ENCODE assay signal across 27 mouse cellular contexts in the genomic region with DNA sequence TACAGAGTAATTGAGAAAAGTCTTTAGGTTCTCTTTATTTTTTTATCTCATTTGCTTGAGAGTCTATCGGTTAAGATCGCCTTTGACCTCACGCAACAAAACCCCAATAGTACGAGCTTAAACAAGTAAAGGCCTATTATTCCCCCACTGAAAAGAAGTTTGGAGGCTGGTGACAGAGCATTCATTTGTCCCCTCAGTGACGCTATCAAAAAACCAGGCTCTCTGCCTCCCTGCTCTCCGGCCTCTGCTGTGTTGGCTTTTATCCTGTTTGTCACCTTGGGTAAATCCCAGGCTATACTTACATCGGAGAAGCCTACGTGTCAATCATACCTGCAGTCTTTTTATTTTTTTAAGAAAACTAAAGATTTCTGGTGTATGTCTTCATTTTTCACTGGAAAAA.
DNase-seq lines count a peak whose midpoint lies in the region; ATAC-seq and TF ChIP-seq lines count a peak whose summit lies in the region.
"Had no signal": no experiment of that assay in that cellular context is flagged by ENCODE, and none has a peak within 500 bp of the region (broad histone marks: within the 10 kb centered on the region; RNA-seq: fewer than 3 reads in every experiment).

No protein-coding gene starts in this region.

- no peak overlapping the region for H3K27ac ChIP-seq in forebrain, embryonic 11.5 days (ENCODE audit: low read depth, low read length)
- H3K27ac ChIP-seq in forebrain, embryonic 10.5 days, result no peak overlapping the region
- H3K27ac ChIP-seq in hindbrain, embryonic 11.5 days (ENCODE audit: low read depth, low read length), result no peak overlapping the region
- no peak overlapping the region for H3K27ac ChIP-seq in hindbrain, embryonic 16.5 days (ENCODE audit: low read depth, low read length)
- H3K27ac ChIP-seq in midbrain, embryonic 12.5 days (replicated peaks), result no peak overlapping the region
- H3K27ac ChIP-seq in midbrain, postnatal 0 days (ENCODE audit: low read depth, low read length), result no peak overlapping the region
- H3K27ac ChIP-seq: embryonic facial prominence, embryonic 10.5 days; embryonic facial prominence, embryonic 12.5 days; forebrain, embryonic 13.5 days; forebrain, embryonic 15.5 days had no signal

- H3K4me3 ChIP-seq in forebrain, embryonic 11.5 days (ENCODE audit: low read depth, low read length), result no peak overlapping the region
- H3K4me3 ChIP-seq in forebrain, embryonic 10.5 days, result no peak overlapping the region
- no peak overlapping the region for H3K4me3 ChIP-seq in hindbrain, embryonic 11.5 days (ENCODE audit: low read depth, low read length)
- H3K4me3 ChIP-seq in hindbrain, embryonic 16.5 days (ENCODE audit: low read length), result no peak overlapping the region
- H3K4me3 ChIP-seq in midbrain, embryonic 12.5 days, result no peak overlapping the region
- no peak overlapping the region for H3K4me3 ChIP-seq in midbrain, postnatal 0 days (ENCODE audit: low read depth, low read length)
- H3K4me3 ChIP-seq: embryonic facial prominence, embryonic 10.5 days; embryonic facial prominence, embryonic 12.5 days; forebrain, embryonic 13.5 days; forebrain, embryonic 15.5 days had no signal

- H3K4me1 ChIP-seq in forebrain, embryonic 11.5 days (replicated peaks; ENCODE audit: control insufficient read depth, insufficient read depth, low read length), result no peaks in the 10 kb centered on the region; the same call in 1 of the 2 replicates
- peaks cover 33% of the 10 kb centered on the region for H3K4me1 ChIP-seq in forebrain, embryonic 10.5 days
- no peaks in the 10 kb centered on the region for H3K4me1 ChIP-seq in hindbrain, embryonic 11.5 days (replicated peaks; ENCODE audit: control insufficient read depth, insufficient read depth, low read length)
- no peaks in the 10 kb centered on the region for H3K4me1 ChIP-seq in hindbrain, embryonic 16.5 days (ENCODE audit: control insufficient read depth, insufficient read depth, low read depth, low read length)
- peaks cover 13% of the 10 kb centered on the region; the same call in 1 of the 2 replicates for H3K4me1 ChIP-seq in midbrain, embryonic 12.5 days
- no peaks in the 10 kb centered on the region for H3K4me1 ChIP-seq in midbrain, postnatal 0 days (ENCODE audit: insufficient read depth, low read length)
- H3K4me1 ChIP-seq: embryonic facial prominence, embryonic 12.5 days; forebrain, embryonic 15.5 days had no signal

- peak; percentile 40; the same call in 1 of the 2 replicates for ATAC-seq in forebrain, embryonic 11.5 days (replicated peaks; ENCODE audit: low FRiP score)
- peak; percentile 45; the same call in 1 of the 2 replicates for ATAC-seq in hindbrain, embryonic 11.5 days (ENCODE audit: low FRiP score)
- ATAC-seq in hindbrain, embryonic 16.5 days, result no peak
- 0 out of 2 replicates have a peak, but pooled peaks have one; percentile 60 for ATAC-seq in midbrain, embryonic 12.5 days (ENCODE audit: low FRiP score, low read depth)
- no peak for ATAC-seq in midbrain, postnatal 0 days (ENCODE audit: low FRiP score)
- ATAC-seq: activated CD4-positive, CD25-positive, alpha-beta regulatory T cell, adult 4 months; CD4-positive, CD25-positive, alpha-beta regulatory T cell, adult 4 months; forebrain, embryonic 13.5 days; forebrain, embryonic 15.5 days; forebrain, postnatal 0 days; Patski had no signal

- no peak overlapping the region for H3K4me2 ChIP-seq in forebrain, embryonic 11.5 days (ENCODE audit: low read depth, low read length, severe bottlenecking)
- H3K4me2 ChIP-seq in hindbrain, embryonic 11.5 days (replicated peaks; ENCODE audit: low read depth, low read length), result no peak overlapping the region
- H3K4me2 ChIP-seq in hindbrain, embryonic 16.5 days (ENCODE audit: low read length), result no peak overlapping the region
- no peak overlapping the region for H3K4me2 ChIP-seq in midbrain, embryonic 12.5 days (replicated peaks)
- H3K4me2 ChIP-seq in midbrain, postnatal 0 days (ENCODE audit: low read depth, low read length, poor library complexity, severe bottlenecking), result no peak overlapping the region
- H3K4me2 ChIP-seq: embryonic facial prominence, embryonic 12.5 days; forebrain, embryonic 13.5 days; forebrain, embryonic 15.5 days had no signal

- WGBS in forebrain, embryonic 11.5 days, result 24% methylated on average over 8 of the region's 8 CpGs
- 42% methylated on average over 8 of the region's 8 CpGs for WGBS in forebrain, embryonic 10.5 days
- 45% methylated on average over 8 of the region's 8 CpGs for WGBS in hindbrain, embryonic 11.5 days
- WGBS in hindbrain, embryonic 16.5 days, result 42% methylated on average over 8 of the region's 8 CpGs
- WGBS in midbrain, embryonic 12.5 days, result 31% methylated on average over 8 of the region's 8 CpGs
- WGBS in midbrain, postnatal 0 days, result 41% methylated on average over 8 of the region's 8 CpGs

- TF ChIP-seq CTCF in midbrain, postnatal 0 days (IDR thresholded peaks at IDR 0.05), result no peak

- peak; percentile 52 for DNase-seq in embryo, embryonic 10.5 days (ENCODE audit: low spot score)
- DNase-seq in embryo, embryonic 10 days (ENCODE audit: low spot score), result no peak
- no peak for DNase-seq in forebrain, embryonic 11.5 days (ENCODE audit: low spot score)
- DNase-seq in forebrain, embryonic 10.5 days (ENCODE audit: extremely low spot score, low spot score), result no peak
- no peak for DNase-seq in hindbrain, embryonic 11.5 days (ENCODE audit: low spot score)
- no peak for DNase-seq in midbrain, postnatal 0 days (ENCODE audit: low spot score)
- DNase-seq: adrenal gland, adult 8-10 months; adrenal gland, postnatal 14 days; adrenal gland, postnatal 36 days; B cell, adult 2 months; cerebellum, adult 11-12 months; cerebellum, adult 2 months; cerebellum, adult 9-10 months; cerebellum, postnatal 10 days; cerebellum, postnatal 25 days; forebrain, postnatal 0 days had no signal

- no peaks in the 10 kb centered on the region for H3K27me3 ChIP-seq in forebrain, embryonic 11.5 days (ENCODE audit: control insufficient read depth, insufficient read depth, low read length)
- peaks cover 44% of the 10 kb centered on the region for H3K27me3 ChIP-seq in forebrain, embryonic 10.5 days (ENCODE audit: poor library complexity, severe bottlenecking)
- no peaks in the 10 kb centered on the region for H3K27me3 ChIP-seq in hindbrain, embryonic 11.5 days (ENCODE audit: control insufficient read depth, insufficient read depth, low read length)
- H3K27me3 ChIP-seq in hindbrain, embryonic 16.5 days (replicated peaks; ENCODE audit: control insufficient read depth, insufficient read depth, low read length), result no peaks in the 10 kb centered on the region
- peaks cover 7% of the 10 kb centered on the region; the same call in 1 of the 2 replicates for H3K27me3 ChIP-seq in midbrain, embryonic 12.5 days
- no peaks in the 10 kb centered on the region for H3K27me3 ChIP-seq in midbrain, postnatal 0 days (ENCODE audit: insufficient read depth, low read length)
- H3K27me3 ChIP-seq: CH12.LX; embryonic facial prominence, embryonic 12.5 days; forebrain, embryonic 13.5 days; forebrain, embryonic 15.5 days had no signal

- no peaks in the 10 kb centered on the region for H3K9me3 ChIP-seq in forebrain, embryonic 11.5 days (ENCODE audit: control insufficient read depth, low read length)
- peaks cover 7% of the 10 kb centered on the region for H3K9me3 ChIP-seq in forebrain, embryonic 10.5 days
- no peaks in the 10 kb centered on the region for H3K9me3 ChIP-seq in hindbrain, embryonic 11.5 days (ENCODE audit: control insufficient read depth, low read length)
- H3K9me3 ChIP-seq in hindbrain, embryonic 16.5 days (ENCODE audit: control insufficient read depth, low read length), result no peaks in the 10 kb centered on the region
- H3K9me3 ChIP-seq in midbrain, embryonic 12.5 days, result no peaks in the 10 kb centered on the region
- H3K9me3 ChIP-seq in midbrain, postnatal 0 days (ENCODE audit: low read length), result no peaks in the 10 kb centered on the region
- H3K9me3 ChIP-seq: embryonic facial prominence, embryonic 10.5 days; embryonic facial prominence, embryonic 12.5 days; forebrain, embryonic 13.5 days; forebrain, embryonic 15.5 days; G1E had no signal

- H3K36me3 ChIP-seq in forebrain, embryonic 11.5 days (ENCODE audit: control insufficient read depth, insufficient read depth, low read length), result no peaks in the 10 kb centered on the region
- no peaks in the 10 kb centered on the region for H3K36me3 ChIP-seq in forebrain, embryonic 10.5 days (replicated peaks)
- no peaks in the 10 kb centered on the region for H3K36me3 ChIP-seq in hindbrain, embryonic 11.5 days (ENCODE audit: control insufficient read depth, insufficient read depth, low read length)
- H3K36me3 ChIP-seq in hindbrain, embryonic 16.5 days (ENCODE audit: control insufficient read depth, insufficient read depth, low read length), result no peaks in the 10 kb centered on the region
- H3K36me3 ChIP-seq in midbrain, embryonic 12.5 days, result no peaks in the 10 kb centered on the region
- no peaks in the 10 kb centered on the region for H3K36me3 ChIP-seq in midbrain, postnatal 0 days (ENCODE audit: insufficient read depth, low read length)
- H3K36me3 ChIP-seq: embryonic facial prominence, embryonic 10.5 days; embryonic facial prominence, embryonic 12.5 days; forebrain, embryonic 15.5 days; G1E had no signal

- no peak overlapping the region for H3K9ac ChIP-seq in forebrain, embryonic 11.5 days (ENCODE audit: low read length)
- no peak overlapping the region for H3K9ac ChIP-seq in hindbrain, embryonic 11.5 days (ENCODE audit: low read depth, low read length)
- H3K9ac ChIP-seq in hindbrain, embryonic 16.5 days (ENCODE audit: low read depth, low read length), result no peak overlapping the region
- no peak overlapping the region for H3K9ac ChIP-seq in midbrain, embryonic 12.5 days (replicated peaks)
- no peak overlapping the region for H3K9ac ChIP-seq in midbrain, postnatal 0 days (replicated peaks; ENCODE audit: low read length, poor library complexity, severe bottlenecking)
- H3K9ac ChIP-seq: embryonic facial prominence, embryonic 12.5 days; forebrain, embryonic 13.5 days; forebrain, embryonic 15.5 days; forebrain, postnatal 0 days had no signal

Comparison
In these comparisons a context has a peak if more than half of its experiments do, and no peak if none do; other contexts are left out.
1. ATAC-seq: peak in forebrain, embryonic 11.5 days (single experiment), hindbrain, embryonic 11.5 days (single experiment) and midbrain, embryonic 12.5 days (single experiment); none in hindbrain, embryonic 16.5 days (single experiment) and midbrain, postnatal 0 days (single experiment).